11 mouse cellular contexts compared by ENCODE assay signal in the genomic region with DNA sequence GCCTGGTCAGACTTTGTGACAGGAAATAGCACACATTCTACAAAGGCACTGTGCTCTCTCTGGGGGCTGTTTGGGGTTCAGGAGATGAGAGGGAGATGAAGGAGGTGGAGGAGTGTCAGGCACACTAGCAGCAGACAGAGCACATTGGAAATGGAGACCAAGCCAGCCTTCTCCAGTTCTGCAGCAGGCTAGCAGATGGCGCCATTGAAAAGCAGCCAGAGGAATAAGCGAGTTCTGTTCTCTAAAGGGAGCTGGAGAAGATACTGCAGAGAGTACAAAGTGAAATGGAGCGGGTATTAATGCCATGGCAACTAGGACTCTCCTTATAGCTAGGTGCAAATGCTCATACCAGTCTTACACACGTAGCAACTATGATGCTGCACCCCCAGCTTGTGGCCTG.
DNase-seq lines count a peak whose midpoint lies in the region; ATAC-seq lines count a peak whose summit lies in the region.
"Had no signal": no experiment of that assay in that cellular context is flagged by ENCODE, and none has a peak within 500 bp of the region (broad histone marks: within the 10 kb centered on the region; RNA-seq: fewer than 3 reads in every experiment).

No protein-coding gene starts in this region.

- H3K27me3 ChIP-seq in liver, embryonic 11.5 days (replicated peaks; ENCODE audit: control insufficient read depth, insufficient read depth, low read length), result no peaks in the 10 kb centered on the region
- H3K27me3 ChIP-seq: limb, embryonic 12.5 days; neural tube, embryonic 13.5 days had no signal

- no peak overlapping the region for H3K4me3 ChIP-seq in liver, embryonic 11.5 days (ENCODE audit: low read depth, low read length)
- H3K4me3 ChIP-seq: erythroblast, embryonic 14.5 days; limb, embryonic 12.5 days; neural tube, embryonic 13.5 days had no signal

- DNase-seq in kidney, postnatal 10 days, result peak; percentile 21
- DNase-seq in kidney, adult 18-20 months, result no peak
- DNase-seq in cerebellum, adult 9-10 months, result peak; percentile 94
- peak; percentile 27 to 46 for DNase-seq in heart, postnatal 14 days
- peak; percentile 80 for DNase-seq in right cerebral cortex, adult 18-20 months
- DNase-seq in thymus, adult 18-20 months, result no peak
- no peak for DNase-seq in adrenal gland, adult 2 months
- no peak for DNase-seq in liver, embryonic 11.5 days (ENCODE audit: low spot score)

- H3K4me1 ChIP-seq in liver, embryonic 11.5 days (replicated peaks; ENCODE audit: control insufficient read depth, insufficient read depth, low read length), result no peaks in the 10 kb centered on the region
- H3K4me1 ChIP-seq: limb, embryonic 12.5 days; neural tube, embryonic 13.5 days had no signal

- H3K9ac ChIP-seq in liver, embryonic 11.5 days (ENCODE audit: low read depth, low read length), result no peak overlapping the region
- H3K9ac ChIP-seq: limb, embryonic 12.5 days; neural tube, embryonic 13.5 days had no signal

- H3K27ac ChIP-seq in liver, embryonic 11.5 days (ENCODE audit: low read depth, low read length), result no peak overlapping the region
- H3K27ac ChIP-seq: limb, embryonic 12.5 days; neural tube, embryonic 13.5 days had no signal

- H3K4me2 ChIP-seq in liver, embryonic 11.5 days, result no peak overlapping the region
- H3K4me2 ChIP-seq: limb, embryonic 12.5 days; neural tube, embryonic 13.5 days had no signal

- H3K9me3 ChIP-seq in liver, embryonic 11.5 days (ENCODE audit: control insufficient read depth, low read length), result no peaks in the 10 kb centered on the region
- H3K9me3 ChIP-seq: limb, embryonic 12.5 days; neural tube, embryonic 13.5 days had no signal

- no peaks in the 10 kb centered on the region for H3K36me3 ChIP-seq in liver, embryonic 11.5 days (ENCODE audit: control insufficient read depth, insufficient read depth, low read length)
- H3K36me3 ChIP-seq: limb, embryonic 12.5 days; neural tube, embryonic 13.5 days had no signal

- ATAC-seq in liver, embryonic 11.5 days (replicated peaks; ENCODE audit: low FRiP score), result no peak

- intact Hi-C loops in heart, postnatal 14 days (cut with DNase I), result no loop called here

- 77% methylated on average over 4 of the region's 4 CpGs for WGBS in liver, embryonic 11.5 days

Comparison
In these comparisons a context has a peak if more than half of its experiments do, and no peak if none do; other contexts are left out.
1. DNase-seq: peak in kidney, postnatal 10 days (single experiment), cerebellum, adult 9-10 months (single experiment), heart, postnatal 14 days (2 of 2) and right cerebral cortex, adult 18-20 months (single experiment); none in kidney, adult 18-20 months (single experiment), thymus, adult 18-20 months (0 of 2), adrenal gland, adult 2 months (single experiment) and liver, embryonic 11.5 days (single experiment).